Mouse (Mus musculus) myocyte (in vitro differentiated cells): ENCODE data around the gene Kcna2. TPM values are rescaled to one million over a fixed set of nuclear protein-coding genes. Genes with fewer than 3 reads are reported as not detected.

Experiments
- H3K27me3 ChIP-seq: one replicate; pipeline ENCODE4 v1.6.1; 2011; ENCODE audit not compliant: control insufficient read depth, insufficient read depth, insufficient read length
- H3K36me3 ChIP-seq: one replicate; pipeline ENCODE4 v1.6.1; 2011; ENCODE audit not compliant: control insufficient read depth, insufficient read depth
- H3K4me2 ChIP-seq: one replicate; pipeline ENCODE4 v1.6.1; 2011; ENCODE audit warnings: low read depth, control low read depth
- H3K4me3 ChIP-seq: one replicate; pipeline ENCODE4 v1.5.1; 2011; ENCODE audit warnings: mild to moderate bottlenecking, control low read depth, moderate library complexity
- H3K79me2 ChIP-seq: one replicate; pipeline ENCODE4 v1.6.1; 2011; ENCODE audit not compliant: control insufficient read depth, insufficient read depth
- H3ac ChIP-seq: one replicate; pipeline ENCODE4 v1.6.1; 2011; ENCODE audit not compliant: control insufficient read depth, insufficient read length
- CEBPB ChIP-seq: IDR thresholded peaks from 2 replicates; pipeline ENCODE4 v1.6.1; 2011; ENCODE audit warnings: mild to moderate bottlenecking, moderate library complexity; ENCODE audit not compliant: poor library complexity, insufficient read depth, severe bottlenecking
- E2F4 ChIP-seq: IDR thresholded peaks from one replicate; pipeline ENCODE4 v1.6.1; 2011; ENCODE audit warnings: mild to moderate bottlenecking, control low read depth, moderate library complexity; ENCODE audit not compliant: insufficient read depth
- MAX ChIP-seq: IDR thresholded peaks from one replicate; pipeline ENCODE4 v1.6.1; 2011; ENCODE audit warnings: low read depth, mild to moderate bottlenecking, control low read depth
- MYOD1 ChIP-seq, 3 experiments: IDR thresholded peaks; one replicate each; pipeline ENCODE4 v1.6.1; 2011; ENCODE audit warnings: control low read depth in 2 of 3, low read depth in 2 of 3, mild to moderate bottlenecking in 2 of 3, moderate library complexity in 1 of 3; ENCODE audit not compliant: insufficient read length in 2 of 3, control insufficient read depth in 1 of 3
- MYOG ChIP-seq, 3 experiments: IDR thresholded peaks; one replicate each; pipeline ENCODE4 v1.6.1; 2011; ENCODE audit warnings: control low read depth in 2 of 3, low read depth in 2 of 3, mild to moderate bottlenecking in 2 of 3; ENCODE audit not compliant: insufficient read length in 2 of 3, control insufficient read depth in 1 of 3, insufficient read depth in 1 of 3
- POLR2A ChIP-seq: IDR thresholded peaks from one replicate; pipeline ENCODE4 v1.6.1; 2011; ENCODE audit warnings: low read depth, mild to moderate bottlenecking, control low read depth, moderate library complexity; ENCODE audit not compliant: insufficient read length
- POLR2AphosphoS2 ChIP-seq: IDR thresholded peaks from one replicate; pipeline ENCODE4 v1.6.1; 2011; ENCODE audit warnings: low read depth, control low read depth; ENCODE audit not compliant: insufficient read length
- REST ChIP-seq: IDR thresholded peaks from one replicate; pipeline ENCODE4 v1.6.1; 2011; ENCODE audit warnings: mild to moderate bottlenecking, control low read depth, moderate library complexity; ENCODE audit not compliant: insufficient read depth, insufficient read length
- SRF ChIP-seq: IDR thresholded peaks from one replicate; pipeline ENCODE4 v1.6.1; 2011; ENCODE audit warnings: low read depth; ENCODE audit not compliant: control insufficient read depth, insufficient read length
- TCF12 ChIP-seq: IDR thresholded peaks from one replicate; pipeline ENCODE4 v1.6.1; 2011; ENCODE audit warnings: mild to moderate bottlenecking, control low read depth; ENCODE audit not compliant: poor library complexity, insufficient read depth, severe bottlenecking
- TCF3 ChIP-seq: IDR thresholded peaks from one replicate; pipeline ENCODE4 v1.6.1; 2011; ENCODE audit warnings: low read depth, control low read depth; ENCODE audit not compliant: insufficient read length
- USF1 ChIP-seq: IDR thresholded peaks from one replicate; pipeline ENCODE4 v1.6.1; 2011; ENCODE audit warnings: low read depth, mild to moderate bottlenecking, control low read depth, moderate library complexity
- polyA plus RNA-seq: library from polyadenylated mRNA; unstranded; fragments of >200 nt; fragmentation: generic; extraction: Trizol; gene quantifications from one replicate; pipeline ENCODE4 v1.2.1, GENCODE M21; 2012; ENCODE audit warnings: missing spikeins

Kcna2 gene
- polyA plus RNA-seq, 1 experiment = not detected

- no peaks in the 10 kb centered on the region for H3K36me3 ChIP-seq
- no peak for TF ChIP-seq MYOD1 (IDR thresholded peaks at IDR 0.05; ENCODE audit: control insufficient read depth in 1 of 3, insufficient read length in 2 of 3, low read depth in 2 of 3)
- TF ChIP-seq CEBPB = no peak
- TF ChIP-seq POLR2AphosphoS2 = no peak
- no peak for TF ChIP-seq SRF
- no peak for TF ChIP-seq POLR2A
- no peak for TF ChIP-seq USF1
- no peak for TF ChIP-seq E2F4
- no peak for TF ChIP-seq TCF3
- no peak for TF ChIP-seq MYOG (IDR thresholded peaks at IDR 0.05; ENCODE audit: control insufficient read depth in 1 of 3, insufficient read depth in 1 of 3, insufficient read length in 2 of 3, low read depth in 2 of 3)
- TF ChIP-seq MAX = no peak
- TF ChIP-seq REST = no peak
- no peak for TF ChIP-seq TCF12
- H3K4me3 ChIP-seq = no peak overlapping the region
- H3K79me2 ChIP-seq = no peaks in the 10 kb centered on the region
- no peaks in the 10 kb centered on the region for H3K27me3 ChIP-seq
- no peak overlapping the region for H3K4me2 ChIP-seq
- H3ac ChIP-seq = no peak overlapping the region
Measured at GRCm38 (mm10) chr3:107080803-107081202, 20.1 kb upstream of the Kcna2 start.

GRCm38 (mm10) chr3:107081227-107081626 is 19.7 kb upstream of the Kcna2 start:
- Histone ChIP-seq H3K4me3 (no peak overlapping the region), H3K36me3 (no peaks in the 10 kb centered on the region), H3K79me2 (no peaks in the 10 kb centered on the region), H3K27me3 (no peaks in the 10 kb centered on the region), H3K4me2 (no peak overlapping the region), H3ac (no peak overlapping the region)
- TF ChIP-seq MAX (no peak), POLR2AphosphoS2 (no peak), SRF (no peak), USF1 (no peak), TCF3 (no peak), TCF12 (no peak), CEBPB (no peak), MYOG (IDR thresholded peaks at IDR 0.05; ENCODE audit: control insufficient read depth in 1 of 3, insufficient read depth in 1 of 3, insufficient read length in 2 of 3, low read depth in 2 of 3) (no peak), POLR2A (no peak), REST (no peak)

GRCm38 (mm10) chr3:107084586-107084985 is 16.4 kb upstream of the Kcna2 start:
- TF ChIP-seq E2F4 (no peak), SRF (no peak), CEBPB (no peak), MYOD1 (IDR thresholded peaks at IDR 0.05; ENCODE audit: control insufficient read depth in 1 of 3, insufficient read length in 2 of 3, low read depth in 2 of 3) (no peak), REST (no peak), MAX (no peak), POLR2AphosphoS2 (no peak), MYOG (IDR thresholded peaks at IDR 0.05; ENCODE audit: control insufficient read depth in 1 of 3, insufficient read depth in 1 of 3, insufficient read length in 2 of 3, low read depth in 2 of 3) (no peak), USF1 (no peak), TCF3 (no peak), TCF12 (no peak), POLR2A (no peak)
- Histone ChIP-seq H3K36me3 (no peaks in the 10 kb centered on the region), H3ac (no peak overlapping the region), H3K4me2 (no peak overlapping the region), H3K4me3 (no peak overlapping the region), H3K27me3 (no peaks in the 10 kb centered on the region), H3K79me2 (no peaks in the 10 kb centered on the region)

- TF ChIP-seq USF1 = no peak
- no peak for TF ChIP-seq TCF12
- no peak for TF ChIP-seq POLR2A
- no peaks in the 10 kb centered on the region for H3K36me3 ChIP-seq
Measured at GRCm38 (mm10) chr3:107087410-107087809, 13.5 kb upstream of the Kcna2 start.

GRCm38 (mm10) chr3:107088820-107089219 is 12.1 kb upstream of the Kcna2 start:
- Histone ChIP-seq H3K4me2 (no peak overlapping the region), H3K36me3 (no peaks in the 10 kb centered on the region), H3ac (no peak overlapping the region), H3K4me3 (no peak overlapping the region), H3K79me2 (no peaks in the 10 kb centered on the region), H3K27me3 (no peaks in the 10 kb centered on the region)
- TF ChIP-seq MYOD1 (IDR thresholded peaks at IDR 0.05; ENCODE audit: control insufficient read depth in 1 of 3, insufficient read length in 2 of 3, low read depth in 2 of 3) (no peak), TCF12 (no peak), E2F4 (no peak), CEBPB (no peak), TCF3 (no peak), POLR2AphosphoS2 (no peak), SRF (no peak), MYOG (IDR thresholded peaks at IDR 0.05; ENCODE audit: control insufficient read depth in 1 of 3, insufficient read depth in 1 of 3, insufficient read length in 2 of 3, low read depth in 2 of 3) (no peak), MAX (no peak)

More at GRCm38 (mm10) chr3:107087410-107087809, 13.5 kb upstream of the Kcna2 start:
- H3K4me2 ChIP-seq = no peak overlapping the region
- no peaks in the 10 kb centered on the region for H3K27me3 ChIP-seq
- H3K4me3 ChIP-seq = no peak overlapping the region
- no peak overlapping the region for H3ac ChIP-seq
- no peaks in the 10 kb centered on the region for H3K79me2 ChIP-seq
